Mouse (Mus musculus): ENCODE data around the gene Mitf. TPM values are rescaled to one million over a fixed set of nuclear protein-coding genes. Genes with fewer than 3 reads are reported as not detected.

Gene Mitf
- polyA plus RNA-seq (2014; fragmentation: Nextera tagmentation; extraction: Ambion mirVana), result 0.79 and 1.7 TPM in 2 replicates

- DNase-seq (ENCODE audit: low spot score) (peak; percentile 92), ATAC-seq (replicated peaks; ENCODE audit: low FRiP score) (peak; percentile 99)
- under 1% methylated on average over 51 of the region's 51 CpGs for WGBS
- Histone ChIP-seq H3K27ac (ENCODE audit: low read depth, low read length) (no peak within 1 kb of the TSS), H3K4me1 (replicated peaks; ENCODE audit: control insufficient read depth, insufficient read depth, low read length) (no peaks in the 10 kb centered on the region; the same call in 1 of the 2 replicates), H3K27me3 (ENCODE audit: control insufficient read depth, insufficient read depth, low read length) (no peaks in the 10 kb centered on the region), H3K9me3 (ENCODE audit: control insufficient read depth, low read length) (no peaks in the 10 kb centered on the region), H3K36me3 (ENCODE audit: control insufficient read depth, insufficient read depth, low read length) (no peaks in the 10 kb centered on the region), H3K9ac (ENCODE audit: low read length) (peak within 1 kb of the TSS; percentile 60), H3K4me3 (ENCODE audit: low read depth, low read length) (peak within 1 kb of the TSS; percentile 64), H3K4me2 (ENCODE audit: low read depth, low read length, severe bottlenecking) (peak within 1 kb of the TSS; percentile 98)
Measured at GRCm38 (mm10) chr6:97806781-97807743, at the start of gene Mitf. TSS of gene Mitf (plus strand) at chr6:97807052.

- Histone ChIP-seq H3K4me2 (ENCODE audit: low read depth, low read length, severe bottlenecking) (no peak overlapping the region), H3K36me3 (ENCODE audit: control insufficient read depth, insufficient read depth, low read length) (no peaks in the 10 kb centered on the region), H3K27ac (ENCODE audit: low read depth, low read length) (no peak overlapping the region), H3K4me3 (ENCODE audit: low read depth, low read length) (no peak overlapping the region), H3K4me1 (replicated peaks; ENCODE audit: control insufficient read depth, insufficient read depth, low read length) (peaks cover 2% of the 10 kb centered on the region; the same call in 1 of the 2 replicates), H3K9ac (ENCODE audit: low read length) (no peak overlapping the region), H3K9me3 (ENCODE audit: control insufficient read depth, low read length) (no peaks in the 10 kb centered on the region), H3K27me3 (ENCODE audit: control insufficient read depth, insufficient read depth, low read length) (no peaks in the 10 kb centered on the region)
- DNase-seq (ENCODE audit: low spot score) (no peak), ATAC-seq (replicated peaks; ENCODE audit: low FRiP score) (no peak)
- WGBS, result 84% methylated on average over 2 of the region's 2 CpGs
Measured at GRCm38 (mm10) chr6:97757361-97757760, 49.5 kb upstream of the Mitf start.

GRCm38 (mm10) chr6:97758884-97759283, 48.0 kb upstream of the Mitf start:
- Histone ChIP-seq H3K4me3 (ENCODE audit: low read depth, low read length) (no peak overlapping the region), H3K4me2 (ENCODE audit: low read depth, low read length, severe bottlenecking) (no peak overlapping the region), H3K9me3 (ENCODE audit: control insufficient read depth, low read length) (no peaks in the 10 kb centered on the region), H3K4me1 (replicated peaks; ENCODE audit: control insufficient read depth, insufficient read depth, low read length) (peaks cover 2% of the 10 kb centered on the region; the same call in 1 of the 2 replicates), H3K9ac (ENCODE audit: low read length) (no peak overlapping the region), H3K27ac (ENCODE audit: low read depth, low read length) (no peak overlapping the region), H3K36me3 (ENCODE audit: control insufficient read depth, insufficient read depth, low read length) (no peaks in the 10 kb centered on the region), H3K27me3 (ENCODE audit: control insufficient read depth, insufficient read depth, low read length) (no peaks in the 10 kb centered on the region)
- DNase-seq (ENCODE audit: low spot score), result no peak
- 68% methylated on average over 4 of the region's 4 CpGs for WGBS
- ATAC-seq (replicated peaks; ENCODE audit: low FRiP score), result no peak

- Histone ChIP-seq H3K27ac (ENCODE audit: low read depth, low read length) (no peak overlapping the region), H3K4me2 (ENCODE audit: low read depth, low read length, severe bottlenecking) (no peak overlapping the region), H3K9ac (ENCODE audit: low read length) (no peak overlapping the region), H3K4me1 (replicated peaks; ENCODE audit: control insufficient read depth, insufficient read depth, low read length) (peaks cover 2% of the 10 kb centered on the region; the same call in 1 of the 2 replicates), H3K36me3 (ENCODE audit: control insufficient read depth, insufficient read depth, low read length) (no peaks in the 10 kb centered on the region), H3K27me3 (ENCODE audit: control insufficient read depth, insufficient read depth, low read length) (no peaks in the 10 kb centered on the region), H3K4me3 (ENCODE audit: low read depth, low read length) (no peak overlapping the region), H3K9me3 (ENCODE audit: control insufficient read depth, low read length) (no peaks in the 10 kb centered on the region)
- no peak for ATAC-seq (replicated peaks; ENCODE audit: low FRiP score)
- 22% methylated on average over 4 of the region's 4 CpGs for WGBS
- DNase-seq (ENCODE audit: low spot score), result peak; percentile 75
Measured at GRCm38 (mm10) chr6:97759301-97759700, 47.6 kb upstream of the Mitf start.

GRCm38 (mm10) chr6:97761326-97761725, 45.5 kb upstream of the Mitf start:
- no peaks in the 10 kb centered on the region for H3K9me3 ChIP-seq (ENCODE audit: control insufficient read depth, low read length)
- H3K27me3 ChIP-seq (ENCODE audit: control insufficient read depth, insufficient read depth, low read length), result no peaks in the 10 kb centered on the region
- peaks cover 2% of the 10 kb centered on the region; the same call in 1 of the 2 replicates for H3K4me1 ChIP-seq (replicated peaks; ENCODE audit: control insufficient read depth, insufficient read depth, low read length)
- H3K9ac ChIP-seq (ENCODE audit: low read length), result no peak overlapping the region
- H3K36me3 ChIP-seq (ENCODE audit: control insufficient read depth, insufficient read depth, low read length), result no peaks in the 10 kb centered on the region
- WGBS, result 11% methylated on average over 4 of the region's 4 CpGs
- H3K27ac ChIP-seq (ENCODE audit: low read depth, low read length), result no peak overlapping the region
- DNase-seq (ENCODE audit: low spot score), result peak; percentile 50
- no peak overlapping the region for H3K4me3 ChIP-seq (ENCODE audit: low read depth, low read length)
- no peak overlapping the region for H3K4me2 ChIP-seq (ENCODE audit: low read depth, low read length, severe bottlenecking)
- ATAC-seq (replicated peaks; ENCODE audit: low FRiP score), result no peak

GRCm38 (mm10) chr6:97763970-97764369, 42.9 kb upstream of the Mitf start:
- 37% methylated on average over 3 of the region's 3 CpGs for WGBS
- Histone ChIP-seq H3K4me2 (ENCODE audit: low read depth, low read length, severe bottlenecking) (no peak overlapping the region), H3K4me3 (ENCODE audit: low read depth, low read length) (no peak overlapping the region), H3K27me3 (ENCODE audit: control insufficient read depth, insufficient read depth, low read length) (no peaks in the 10 kb centered on the region), H3K9me3 (ENCODE audit: control insufficient read depth, low read length) (no peaks in the 10 kb centered on the region), H3K36me3 (ENCODE audit: control insufficient read depth, insufficient read depth, low read length) (no peaks in the 10 kb centered on the region), H3K4me1 (replicated peaks; ENCODE audit: control insufficient read depth, insufficient read depth, low read length) (peaks cover 2% of the 10 kb centered on the region; the same call in 1 of the 2 replicates), H3K9ac (ENCODE audit: low read length) (no peak overlapping the region), H3K27ac (ENCODE audit: low read depth, low read length) (no peak overlapping the region)
- ATAC-seq (replicated peaks; ENCODE audit: low FRiP score), result no peak
- no peak for DNase-seq (ENCODE audit: low spot score)

GRCm38 (mm10) chr6:97767836-97768235, 39.0 kb upstream of the Mitf start:
- ATAC-seq (replicated peaks; ENCODE audit: low FRiP score) (no peak), DNase-seq (ENCODE audit: low spot score) (no peak)
- H3K36me3 ChIP-seq (ENCODE audit: control insufficient read depth, insufficient read depth, low read length), result no peaks in the 10 kb centered on the region
- 80% methylated on average over 2 of the region's 2 CpGs for WGBS
- H3K4me3 ChIP-seq (ENCODE audit: low read depth, low read length), result no peak overlapping the region
- no peak overlapping the region for H3K4me2 ChIP-seq (ENCODE audit: low read depth, low read length, severe bottlenecking)
- no peaks in the 10 kb centered on the region for H3K9me3 ChIP-seq (ENCODE audit: control insufficient read depth, low read length)
- no peaks in the 10 kb centered on the region for H3K4me1 ChIP-seq (replicated peaks; ENCODE audit: control insufficient read depth, insufficient read depth, low read length)
- H3K27ac ChIP-seq (ENCODE audit: low read depth, low read length), result no peak overlapping the region
- H3K27me3 ChIP-seq (ENCODE audit: control insufficient read depth, insufficient read depth, low read length), result no peaks in the 10 kb centered on the region
- H3K9ac ChIP-seq (ENCODE audit: low read length), result no peak overlapping the region

GRCm38 (mm10) chr6:97769549-97769948, 37.3 kb upstream of the Mitf start:
- Histone ChIP-seq H3K9ac (ENCODE audit: low read length) (no peak overlapping the region), H3K27ac (ENCODE audit: low read depth, low read length) (no peak overlapping the region), H3K27me3 (ENCODE audit: control insufficient read depth, insufficient read depth, low read length) (no peaks in the 10 kb centered on the region), H3K9me3 (ENCODE audit: control insufficient read depth, low read length) (no peaks in the 10 kb centered on the region), H3K4me2 (ENCODE audit: low read depth, low read length, severe bottlenecking) (no peak overlapping the region), H3K4me1 (replicated peaks; ENCODE audit: control insufficient read depth, insufficient read depth, low read length) (no peaks in the 10 kb centered on the region), H3K36me3 (ENCODE audit: control insufficient read depth, insufficient read depth, low read length) (no peaks in the 10 kb centered on the region), H3K4me3 (ENCODE audit: low read depth, low read length) (no peak overlapping the region)
- ATAC-seq (replicated peaks; ENCODE audit: low FRiP score) (no peak), DNase-seq (ENCODE audit: low spot score) (no peak)
- 89% methylated on average over 7 of the region's 7 CpGs for WGBS
